Mouse (Mus musculus) cerebellum, adult (tissue): ENCODE measurements at regions not wholly inside any gene's neighbourhood (a gene's known extent, or its start where the extent isn't known, plus 50 kb on each side); places are given as distances from the start of the nearest gene placed in this dataset.

Source experiments
- ATAC-seq: cut with Nextera tagmentation; 2 replicates; pipeline ENCODE4 v1.9.2; 2017; ENCODE audit warnings: mild to moderate bottlenecking, moderate library complexity, mixed read lengths; ENCODE audit not compliant: insufficient number of reproducible peaks, low FRiP score, low TSS enrichment

GRCm38 (mm10) chr10:95124476-95124875 is 179.8 kb upstream of the Plxnc1 start:
- no peak for ATAC-seq

- no peak for ATAC-seq
Observed at GRCm38 (mm10) chr10:95120007-95120406, 175.4 kb upstream of the Plxnc1 start.

GRCm38 (mm10) chr10:95118786-95119351 is 174.2 kb upstream of the Plxnc1 start:
- ATAC-seq = no peak

- ATAC-seq = no peak
Observed at GRCm38 (mm10) chr10:95117731-95118212, 173.1 kb upstream of the Plxnc1 start.

GRCm38 (mm10) chr10:95117041-95117730 is 172.6 kb upstream of the Plxnc1 start:
- 0 out of 2 replicates have a peak, but pooled peaks have one; percentile 38 for ATAC-seq

GRCm38 (mm10) chr10:95116579-95117011 is 172.0 kb upstream of the Plxnc1 start:
- no peak for ATAC-seq

GRCm38 (mm10) chr10:95112837-95113388 is 168.3 kb upstream of the Plxnc1 start:
- ATAC-seq = no peak

GRCm38 (mm10) chr10:95112231-95112774 is 167.7 kb upstream of the Plxnc1 start:
- ATAC-seq = no peak

- ATAC-seq = no peak
Observed at GRCm38 (mm10) chr10:95110786-95111185, 166.2 kb upstream of the Plxnc1 start.

- ATAC-seq = no peak
Observed at GRCm38 (mm10) chr10:95109576-95109975, 164.9 kb upstream of the Plxnc1 start.

GRCm38 (mm10) chr10:95107532-95108251 is 163.1 kb upstream of the Plxnc1 start:
- no peak for ATAC-seq

GRCm38 (mm10) chr10:95103808-95104207 is 159.2 kb upstream of the Plxnc1 start:
- no peak for ATAC-seq

GRCm38 (mm10) chr10:95102981-95103380 is 158.3 kb upstream of the Plxnc1 start:
- ATAC-seq = no peak

GRCm38 (mm10) chr10:95099906-95100305 is 155.3 kb upstream of the Plxnc1 start:
- ATAC-seq = no peak

GRCm38 (mm10) chr10:95095847-95096246 is 151.2 kb upstream of the Plxnc1 start:
- ATAC-seq = no peak

GRCm38 (mm10) chr10:95094771-95095170 is 150.1 kb upstream of the Plxnc1 start:
- ATAC-seq = no peak

GRCm38 (mm10) chr10:95093266-95093665 is 148.6 kb upstream of the Plxnc1 start:
- ATAC-seq = no peak

- no peak for ATAC-seq
Observed at GRCm38 (mm10) chr10:95091086-95091485, 146.5 kb upstream of the Plxnc1 start.

GRCm38 (mm10) chr10:95090641-95091040 is 146.0 kb upstream of the Plxnc1 start:
- ATAC-seq = no peak

GRCm38 (mm10) chr10:95090035-95090434 is 145.4 kb upstream of the Plxnc1 start:
- no peak for ATAC-seq
